Mouse (Mus musculus): ENCODE data around the gene Dse.
"Not testable (repeated sequence)": the region's sequence is repeated elsewhere in the genome, so short reads cannot be mapped to it uniquely, and the experiment has no call there.

The Dse gene

GRCm38 (mm10) chr10:34207503-34207850, at the start of gene Dse:
Gene Dse, minus strand, starts transcription at chr10:34207715.
- DNase-seq, result peak in 1 of 2 experiments; percentile 25

- DNase-seq, result not testable (repeated sequence)
These were observed 45.3 kb upstream of the Dse start for GRCm38 (mm10) chr10:34252833-34253232.

- no peak for DNase-seq
These were observed 42.1 kb upstream of the Dse start for GRCm38 (mm10) chr10:34249594-34249993.

GRCm38 (mm10) chr10:34247757-34248156, 40.2 kb upstream of the Dse start:
- no peak for DNase-seq

- DNase-seq, result no peak
These were observed 38.6 kb upstream of the Dse start for GRCm38 (mm10) chr10:34246106-34246505.

- no peak for DNase-seq
These were observed 37.2 kb upstream of the Dse start for GRCm38 (mm10) chr10:34244745-34245144.

- no peak for DNase-seq
These were observed 31.0 kb upstream of the Dse start for GRCm38 (mm10) chr10:34238536-34238935.

- no peak for DNase-seq
These were observed 29.1 kb upstream of the Dse start for GRCm38 (mm10) chr10:34236569-34236968.

GRCm38 (mm10) chr10:34235384-34235783, 27.9 kb upstream of the Dse start:
- DNase-seq, result no peak

- DNase-seq, result no peak
These were observed 26.6 kb upstream of the Dse start for GRCm38 (mm10) chr10:34233931-34234745.

GRCm38 (mm10) chr10:34233418-34233817, 25.9 kb upstream of the Dse start:
- DNase-seq, result no peak

- DNase-seq, result no peak
These were observed 22.7 kb upstream of the Dse start for GRCm38 (mm10) chr10:34230121-34230675.

- no peak for DNase-seq
These were observed 22.0 kb upstream of the Dse start for GRCm38 (mm10) chr10:34229491-34229890.

GRCm38 (mm10) chr10:34223660-34224059, 16.1 kb upstream of the Dse start:
- no peak for DNase-seq

- no peak for DNase-seq
These were observed 14.6 kb upstream of the Dse start for GRCm38 (mm10) chr10:34221909-34222620.

GRCm38 (mm10) chr10:34218191-34218590, 10.7 kb upstream of the Dse start:
- DNase-seq, result no peak

GRCm38 (mm10) chr10:34215667-34216066, 8.2 kb upstream of the Dse start:
- DNase-seq, result no peak

GRCm38 (mm10) chr10:34209951-34210350, 2.4 kb upstream of the Dse start:
- no peak for DNase-seq

GRCm38 (mm10) chr10:34208031-34208430, 516 bp upstream of the Dse start:
- no peak for DNase-seq

GRCm38 (mm10) chr10:34206783-34207502, 572 bp downstream of the Dse start:
- peak; percentile 48 to 55 for DNase-seq

GRCm38 (mm10) chr10:34206436-34206782, 1.1 kb downstream of the Dse start:
- DNase-seq, result no peak

- no peak for DNase-seq
These were observed 1.7 kb downstream of the Dse start for GRCm38 (mm10) chr10:34205825-34206224.

- DNase-seq, result no peak
These were observed 6.8 kb downstream of the Dse start for GRCm38 (mm10) chr10:34200689-34201088.
